ENCODE assay signal across 8 mouse cellular contexts in genomic region chr2:60901511-60901951, GRCm38 (mm10).
DNase-seq lines count a peak whose midpoint lies in the region; ATAC-seq lines count a peak whose summit lies in the region.

No protein-coding gene starts in this region.

- H3K27me3 ChIP-seq in intestine, embryonic 14.5 days (replicated peaks; ENCODE audit: control insufficient read depth, insufficient read depth, low read length) = no peaks in the 10 kb centered on the region
- no peaks in the 10 kb centered on the region for H3K27me3 ChIP-seq in neural tube, embryonic 15.5 days (replicated peaks)

- no peak overlapping the region for H3K4me2 ChIP-seq in intestine, embryonic 14.5 days (ENCODE audit: low read length)
- no peak overlapping the region for H3K4me2 ChIP-seq in neural tube, embryonic 15.5 days

- DNase-seq in frontal cortex, postnatal 10 days (ENCODE audit: low spot score in 2 of 2) = no peak
- peak; percentile 68 for DNase-seq in fibroblast of lung, adult 2 months (ENCODE audit: low read depth)
- DNase-seq in intestine, embryonic 14.5 days (ENCODE audit: low spot score) = no peak
- peak; percentile 74 to 83 for DNase-seq in lung, adult 18-20 months
- DNase-seq in yolk sac, embryonic 10.5 days (ENCODE audit: low spot score) = peak; percentile 43
- DNase-seq in embryo, embryonic 11 days = no peak

- H3K9me3 ChIP-seq in intestine, embryonic 14.5 days (ENCODE audit: control insufficient read depth, low read length) = no peaks in the 10 kb centered on the region
- no peaks in the 10 kb centered on the region for H3K9me3 ChIP-seq in neural tube, embryonic 15.5 days (replicated peaks)

- H3K9ac ChIP-seq in intestine, embryonic 14.5 days (ENCODE audit: low read length) = no peak overlapping the region
- H3K9ac ChIP-seq in neural tube, embryonic 15.5 days (replicated peaks) = no peak overlapping the region

- H3K27ac ChIP-seq in intestine, embryonic 14.5 days (ENCODE audit: low read depth) = peak overlapping the region; percentile 22; the same call in 1 of the 2 replicates
- no peak overlapping the region for H3K27ac ChIP-seq in neural tube, embryonic 15.5 days (replicated peaks)

- no peaks in the 10 kb centered on the region; the same call in 1 of the 2 replicates for H3K4me1 ChIP-seq in intestine, embryonic 14.5 days (replicated peaks; ENCODE audit: control insufficient read depth, insufficient read depth, low read length)
- H3K4me1 ChIP-seq in neural tube, embryonic 15.5 days = no peaks in the 10 kb centered on the region

- H3K4me3 ChIP-seq in intestine, embryonic 14.5 days (ENCODE audit: low read depth, low read length) = no peak overlapping the region
- H3K4me3 ChIP-seq in neural tube, embryonic 15.5 days (replicated peaks) = no peak overlapping the region

- ATAC-seq in frontal cortex, adult (ENCODE audit: low TSS enrichment) = peak; percentile 95
- no peak for ATAC-seq in intestine, embryonic 14.5 days (replicated peaks; ENCODE audit: low FRiP score, low TSS enrichment, low read depth)
- no peak for ATAC-seq in neural tube, embryonic 15.5 days (ENCODE audit: low FRiP score)

- H3K36me3 ChIP-seq in intestine, embryonic 14.5 days (ENCODE audit: control insufficient read depth, insufficient read depth, low read length) = no peaks in the 10 kb centered on the region
- H3K36me3 ChIP-seq in neural tube, embryonic 15.5 days = no peaks in the 10 kb centered on the region

- 75% methylated on average over 15 of the region's 15 CpGs for WGBS in intestine, embryonic 14.5 days
- 79% methylated on average over 15 of the region's 15 CpGs for WGBS in neural tube, embryonic 15.5 days

Comparison
In these comparisons a context has a peak if more than half of its experiments do, and no peak if none do; other contexts are left out.
1. DNase-seq: peak in fibroblast of lung, adult 2 months (single experiment), lung, adult 18-20 months (2 of 2) and yolk sac, embryonic 10.5 days (single experiment); none in frontal cortex, postnatal 10 days (0 of 2), intestine, embryonic 14.5 days (single experiment) and embryo, embryonic 11 days (single experiment).